Mouse (Mus musculus) left cerebral cortex, postnatal 14 days (tissue): ENCODE measurements around the gene Clnk. TPM values are rescaled to one million over a fixed set of nuclear protein-coding genes. Genes with fewer than 3 reads are reported as not detected.
A peak's percentile ranks its signal among the peaks of the same experiment; 100 is the strongest.

Experiments
- DNase-seq, 2 experiments: peaks; one replicate each; pipeline ENCODE4 v3.0.0; 2021 to 2022; ENCODE audit warnings: low spot score in 2 of 2, mixed read lengths in 1 of 2
- intact Hi-C: fragments of 180-260 bp; cut with DNase I; formaldehyde crosslinking; loops from one replicate; pipeline ENCODE4 v1.15.1; 2025
- total RNA-seq, 2 experiments: library from RNA; stranded (reverse); gene quantifications; 2 replicates each; pipeline ENCODE4 v1.2.3; 2021

Clnk gene
- total RNA-seq, 2 experiments from 2014 or later = 0.40 to 0.51 TPM

GRCm38 (mm10) chr5:38785686-38786085, 90.9 kb downstream of the Clnk start:
- DNase-seq = no peak
- intact Hi-C loops = loop anchor here (10.0 kb wide), 1 partner anchor 279 kb away; no protein-coding TSS in a partner anchor

GRCm38 (mm10) chr5:38781813-38782212, 94.8 kb downstream of the Clnk start:
- peak; percentile 77 to 92 for DNase-seq
- intact Hi-C loops = loop anchor here (2.0 to 10.0 kb wide), 3 partner anchors 283 to 1180 kb away; no protein-coding TSS in a partner anchor

GRCm38 (mm10) chr5:38780631-38781030, 96.0 kb downstream of the Clnk start:
- intact Hi-C loops = loop anchor here (5.0 to 10.0 kb wide), 2 partner anchors 284 to 1182 kb away; no protein-coding TSS in a partner anchor
- peak in 1 of 2 experiments; percentile 29 for DNase-seq

GRCm38 (mm10) chr5:38780045-38780444, 96.6 kb downstream of the Clnk start:
- intact Hi-C loops = loop anchor here (5.0 to 10.0 kb wide), 2 partner anchors 285 to 1182 kb away; no protein-coding TSS in a partner anchor
- no peak for DNase-seq

- peak; percentile 43 to 62 for DNase-seq
Measured at GRCm38 (mm10) chr5:38775500-38775899, 101.1 kb downstream of the Clnk start.

GRCm38 (mm10) chr5:38754950-38755349, 121.7 kb downstream of the Clnk start:
- DNase-seq = peak in 1 of 2 experiments; percentile 55
- intact Hi-C loops = no loop called here

More at GRCm38 (mm10) chr5:38775500-38775899, 101.1 kb downstream of the Clnk start:
- intact Hi-C loops = no loop called here

- DNase-seq = no peak
- intact Hi-C loops = no loop called here
Measured at GRCm38 (mm10) chr5:38752749-38753148, 123.9 kb downstream of the Clnk start.

- DNase-seq = peak in 1 of 2 experiments; percentile 43
- intact Hi-C loops = no loop called here
Measured at GRCm38 (mm10) chr5:38708940-38709581, 167.6 kb downstream of the Clnk start.

- intact Hi-C loops = no loop called here
- no peak for DNase-seq
Measured at GRCm38 (mm10) chr5:38707364-38708075, 169.1 kb downstream of the Clnk start.

GRCm38 (mm10) chr5:38702941-38703340, 173.7 kb downstream of the Clnk start:
- no peak for DNase-seq
- intact Hi-C loops = no loop called here

- no peak for DNase-seq
- intact Hi-C loops = no loop called here
Measured at GRCm38 (mm10) chr5:38702091-38702490, 174.5 kb downstream of the Clnk start.

- DNase-seq = no peak
- intact Hi-C loops = no loop called here
Measured at GRCm38 (mm10) chr5:38698466-38698865, 178.1 kb downstream of the Clnk start.

- intact Hi-C loops = no loop called here
- DNase-seq = no peak
Measured at GRCm38 (mm10) chr5:38698046-38698445, 178.6 kb downstream of the Clnk start.

GRCm38 (mm10) chr5:38696616-38697375, 179.8 kb downstream of the Clnk start:
- DNase-seq = no peak
- intact Hi-C loops = no loop called here

GRCm38 (mm10) chr5:38692859-38693258, 183.8 kb downstream of the Clnk start:
- intact Hi-C loops = no loop called here
- no peak for DNase-seq

GRCm38 (mm10) chr5:38689186-38689585, 187.4 kb downstream of the Clnk start:
- intact Hi-C loops = no loop called here
- no peak for DNase-seq

- DNase-seq = no peak
- intact Hi-C loops = no loop called here
Measured at GRCm38 (mm10) chr5:38687694-38688093, 188.9 kb downstream of the Clnk start.

- peak; percentile 55 to 77 for DNase-seq
- intact Hi-C loops = no loop called here
Measured at GRCm38 (mm10) chr5:38684164-38684911, 192.3 kb downstream of the Clnk start, which contains the start of gene Zfp518b. Gene Zfp518b, minus strand, starts transcription at chr5:38684826.

- intact Hi-C loops = no loop called here
- no peak for DNase-seq
Measured at GRCm38 (mm10) chr5:38658836-38659235, 217.8 kb downstream of the Clnk start.
